Mouse (Mus musculus): ENCODE results near the gene Rhot2.
"Not testable (repeated sequence)": the region's sequence is repeated elsewhere in the genome, so short reads cannot be mapped to it uniquely, and the experiment has no call there.

Rhot2 gene

DNA sequence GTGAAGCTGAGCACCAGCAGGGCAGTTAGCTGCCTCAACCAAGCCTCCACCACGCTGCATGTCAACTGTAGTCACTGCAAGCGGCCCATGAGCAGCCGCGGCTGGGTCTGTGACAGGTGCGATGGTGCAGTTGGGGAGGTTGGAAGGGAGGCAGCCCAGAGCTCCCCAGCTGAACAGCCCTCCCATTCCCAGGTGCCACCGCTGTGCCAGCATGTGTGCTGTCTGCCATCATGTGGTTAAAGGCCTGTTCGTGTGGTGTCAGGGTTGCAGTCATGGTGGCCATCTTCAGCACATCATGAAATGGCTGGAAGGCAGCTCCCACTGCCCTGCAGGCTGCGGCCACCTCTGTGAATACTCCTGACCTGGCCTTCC lies 16.4 kb downstream of the Rhot2 start:
- no peak for DNase-seq (ENCODE audit: low spot score)

DNA sequence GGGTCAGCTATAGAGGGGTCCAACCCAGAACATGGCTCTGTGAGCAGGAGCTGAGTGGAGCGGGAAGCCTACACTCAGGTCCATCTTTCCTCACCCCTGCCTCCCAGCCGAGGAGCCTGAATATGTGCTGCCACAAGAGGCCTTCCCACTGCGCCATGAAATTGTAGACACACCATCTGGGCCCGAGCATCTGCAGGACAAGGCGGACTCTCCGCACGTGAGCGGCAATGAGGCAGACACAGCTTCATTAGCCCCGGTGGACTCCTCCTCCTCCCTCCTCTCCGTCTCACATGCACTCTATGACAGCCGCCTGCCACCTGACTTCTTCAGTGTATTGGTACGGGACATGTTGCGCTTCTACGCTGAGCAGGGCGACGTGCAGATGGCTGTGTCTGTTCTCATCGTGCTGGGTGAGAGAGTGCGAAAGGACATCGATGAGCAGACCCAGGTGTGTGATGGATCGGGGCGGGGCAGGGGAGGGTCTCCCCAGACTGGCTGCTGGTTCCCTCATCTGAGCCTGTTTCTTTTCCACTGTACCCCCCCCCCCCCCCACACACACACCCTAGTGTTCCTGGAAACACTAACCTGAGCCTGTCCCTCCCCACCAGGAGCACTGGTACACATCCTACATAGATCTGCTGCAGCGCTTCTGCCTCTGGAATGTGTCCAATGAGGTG lies 17.0 kb downstream of the Rhot2 start:
- DNase-seq (ENCODE audit: low spot score): no peak

DNA sequence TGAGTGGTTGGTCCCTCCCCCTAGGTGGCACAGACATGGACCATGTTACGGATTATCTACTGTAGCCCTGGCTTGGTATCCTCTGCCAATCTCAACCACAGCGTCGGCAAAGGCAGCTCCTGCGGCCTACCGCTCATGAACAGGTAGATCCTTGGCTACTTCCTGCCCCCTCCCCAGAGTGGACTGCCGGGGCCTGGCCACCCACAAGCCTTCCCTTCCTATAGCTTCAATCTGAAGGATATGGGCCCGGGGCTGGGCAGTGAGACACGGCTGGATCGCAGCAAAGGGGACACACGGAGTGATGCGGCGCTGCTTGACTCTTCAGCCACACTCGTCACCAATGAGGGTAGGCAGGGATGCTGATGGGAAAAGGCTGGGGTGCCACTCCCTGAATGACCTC lies 17.6 kb downstream of the Rhot2 start:
- no peak for DNase-seq (ENCODE audit: low spot score)

DNA sequence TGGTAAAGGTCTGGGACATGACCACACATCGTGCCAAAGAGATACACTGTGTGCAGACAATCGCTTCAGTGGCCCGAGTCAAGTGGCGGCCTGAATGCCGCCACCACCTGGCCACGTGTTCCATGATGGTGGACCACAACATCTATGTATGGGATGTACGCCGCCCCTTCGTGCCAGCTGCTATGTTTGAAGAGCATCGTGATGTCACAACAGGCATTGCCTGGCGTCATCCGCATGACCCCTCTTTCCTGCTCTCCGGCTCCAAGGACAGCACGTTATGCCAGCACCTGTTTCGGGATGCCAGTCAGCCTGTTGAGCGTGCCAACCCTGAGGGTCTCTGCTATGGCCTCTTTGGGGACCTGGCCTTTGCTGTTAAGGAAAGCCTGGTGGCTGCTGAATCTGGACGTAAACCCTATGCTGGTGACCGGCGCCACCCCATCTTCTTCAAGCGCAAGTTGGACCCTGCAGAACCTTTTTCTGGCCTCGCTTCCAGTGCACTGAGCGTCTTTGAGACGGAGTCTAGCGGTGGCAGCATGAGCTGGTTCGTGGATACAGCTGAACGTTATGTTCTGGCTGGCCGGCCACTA lies 18.6 kb downstream of the Rhot2 start:
- no peak for DNase-seq (ENCODE audit: low spot score)

DNA sequence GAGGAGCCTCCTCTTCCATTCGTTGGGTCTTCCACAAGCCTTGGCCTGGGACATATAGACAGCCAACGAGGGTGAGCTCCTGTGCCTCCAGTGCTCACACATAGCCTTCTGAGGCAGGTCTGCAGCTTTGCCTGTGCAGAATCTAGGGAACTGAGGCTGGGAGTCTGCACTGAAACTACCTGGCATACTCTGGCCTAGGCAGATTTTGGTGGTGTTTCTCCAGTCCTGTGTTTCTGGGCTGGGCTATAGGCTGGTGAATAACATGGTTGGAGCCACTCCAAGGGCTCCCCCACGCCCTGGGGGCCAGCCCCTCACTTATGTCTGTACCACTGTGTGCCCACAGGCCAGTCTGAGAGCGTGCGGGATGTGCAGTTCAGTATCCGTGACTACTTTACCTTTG lies 19.3 kb downstream of the Rhot2 start:
- no peak for DNase-seq (ENCODE audit: low spot score)

DNA sequence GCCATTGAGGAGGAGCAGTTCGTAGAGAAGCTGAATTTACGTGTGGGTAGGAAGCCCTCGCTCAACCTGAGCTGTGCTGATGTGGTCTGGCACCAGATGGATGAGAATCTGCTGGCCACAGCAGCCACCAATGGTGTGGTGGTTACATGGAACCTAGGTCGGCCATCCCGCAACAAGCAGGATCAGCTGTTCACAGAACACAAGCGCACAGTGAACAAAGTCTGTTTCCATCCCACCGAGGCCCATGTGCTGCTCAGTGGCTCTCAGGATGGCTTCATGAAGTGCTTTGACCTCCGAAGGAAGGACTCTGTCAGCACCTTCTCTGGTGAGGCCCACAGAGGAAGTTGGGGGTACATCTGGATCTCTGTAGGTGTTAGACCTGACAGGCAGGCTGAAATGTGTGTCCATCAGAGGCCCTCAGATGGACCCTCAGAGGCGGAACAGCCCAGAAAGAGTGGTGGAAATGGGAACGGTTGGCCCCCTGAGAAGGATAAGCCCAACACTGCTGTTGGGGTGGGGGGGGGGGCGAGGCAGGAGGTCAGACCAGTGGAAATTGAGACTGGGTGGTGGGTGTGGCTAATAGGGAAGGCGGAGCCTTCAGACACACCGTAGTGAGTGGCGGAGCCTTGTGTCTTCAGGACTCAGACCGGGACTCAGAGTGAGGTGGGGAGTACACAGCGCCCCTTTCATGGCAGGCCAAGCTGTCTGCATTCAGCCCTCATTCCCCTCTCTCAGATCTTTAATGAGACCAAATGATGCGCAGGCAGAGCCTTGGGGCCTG lies 20.1 kb downstream of the Rhot2 start:
- no peak for DNase-seq (ENCODE audit: low spot score)

DNA sequence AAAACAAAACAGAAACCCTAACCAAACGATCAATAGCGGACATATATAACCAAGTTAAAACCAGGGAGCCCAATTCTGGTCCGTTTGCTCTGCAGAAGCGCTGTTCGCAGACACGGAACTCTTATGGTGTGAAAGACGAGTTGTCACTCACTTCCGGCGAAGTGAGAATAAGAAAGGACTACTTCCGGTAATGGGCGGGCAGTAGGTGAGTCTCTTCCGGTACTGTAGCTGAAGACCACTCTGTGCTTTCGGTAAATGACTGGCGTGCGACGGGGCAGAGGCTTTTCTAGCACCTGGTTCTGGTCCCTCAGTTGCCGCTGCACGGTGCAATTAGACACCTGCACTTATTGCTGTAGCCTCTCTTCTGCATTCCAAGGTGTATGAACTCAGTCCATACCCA lies 21.2 kb downstream of the Rhot2 start, which contains the start of gene Wdr24:
TSS of gene Wdr24 (plus strand) at position 176 of the 400 bp plus-strand sequence.
- peak; percentile 76 for DNase-seq (ENCODE audit: low spot score)

DNA sequence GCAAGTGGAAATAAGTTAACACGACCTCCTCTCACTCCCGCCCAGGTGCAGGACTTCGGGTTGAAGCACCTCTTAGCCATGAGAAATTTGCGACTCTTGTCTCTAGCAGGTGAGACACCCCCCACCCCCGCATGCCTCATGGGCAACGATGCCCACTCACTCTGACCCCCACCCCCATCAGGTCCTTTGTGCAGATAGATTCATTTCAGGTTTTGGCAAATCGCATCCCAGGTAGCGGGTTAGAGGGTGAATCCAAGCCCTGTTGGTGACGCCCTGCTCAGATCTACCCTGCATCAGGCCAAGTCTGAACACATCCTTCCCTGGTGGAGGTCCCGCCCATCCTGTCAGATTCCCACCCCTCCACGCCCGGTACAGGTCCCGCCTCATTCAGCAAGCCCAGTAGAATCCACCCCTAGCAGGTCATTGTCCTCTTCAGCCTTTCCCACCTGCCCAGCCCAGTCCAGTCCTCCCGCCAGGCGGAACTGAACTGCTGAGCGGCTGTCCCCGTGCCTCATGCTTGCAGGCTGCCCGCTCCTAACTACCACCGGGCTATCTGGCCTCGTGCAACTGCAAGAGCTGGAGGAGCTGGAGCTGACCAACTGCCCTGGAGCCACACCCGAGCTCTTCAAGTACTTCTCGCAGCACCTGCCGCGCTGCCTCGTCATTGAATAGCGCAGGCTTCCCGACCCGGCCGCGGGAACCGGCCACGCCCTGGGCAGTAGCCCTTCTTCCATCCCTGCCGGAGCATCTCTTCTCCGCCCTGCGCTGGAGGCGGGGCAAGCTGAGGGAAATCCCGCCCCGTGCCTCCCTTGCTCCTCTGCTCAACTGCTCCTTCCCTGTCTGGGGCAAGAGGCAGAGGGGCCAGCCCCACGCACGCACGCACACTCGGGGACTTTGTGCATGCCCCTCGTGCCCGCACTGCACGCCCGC lies 25.5 kb downstream of the Rhot2 start:
- no peak for DNase-seq (ENCODE audit: low spot score)

DNA sequence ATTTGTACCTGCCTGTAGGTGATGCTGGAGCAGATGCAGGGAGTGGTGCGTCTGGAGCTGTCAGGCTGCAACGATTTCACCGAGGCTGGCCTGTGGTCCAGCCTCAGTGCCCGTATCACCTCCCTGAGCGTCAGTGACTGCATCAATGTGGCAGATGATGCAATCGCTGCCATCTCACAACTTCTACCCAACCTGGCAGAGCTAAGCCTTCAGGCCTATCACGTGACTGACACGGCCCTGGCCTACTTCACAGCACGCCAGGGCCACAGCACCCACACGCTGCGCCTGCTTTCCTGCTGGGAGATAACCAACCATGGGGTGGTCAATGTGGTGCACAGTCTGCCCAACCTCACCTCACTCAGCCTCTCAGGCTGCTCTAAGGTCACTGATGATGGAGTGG lies 27.0 kb downstream of the Rhot2 start:
- no peak for DNase-seq (ENCODE audit: low spot score)

DNA sequence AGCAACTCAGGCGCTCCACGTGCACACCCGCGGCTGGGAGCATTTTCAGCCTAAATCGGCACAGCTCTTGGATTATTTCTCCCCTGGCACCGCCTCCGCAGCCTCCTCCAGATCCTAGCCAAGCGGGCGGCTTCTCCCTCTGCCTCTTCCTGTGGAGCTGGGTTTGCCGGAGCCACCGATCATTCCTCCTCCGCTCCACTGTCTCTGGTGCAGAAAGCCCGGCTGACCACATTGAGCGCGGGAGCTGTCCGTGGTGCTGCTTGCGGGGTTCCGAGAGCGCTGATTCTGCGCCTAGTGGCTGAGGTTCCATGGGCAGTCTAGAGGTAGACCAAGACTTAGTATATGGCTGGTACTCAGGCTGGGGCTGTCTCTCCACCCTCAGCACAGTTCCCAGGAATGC lies 31.2 kb downstream of the Rhot2 start:
- DNase-seq (ENCODE audit: low spot score): peak; percentile 87

DNA sequence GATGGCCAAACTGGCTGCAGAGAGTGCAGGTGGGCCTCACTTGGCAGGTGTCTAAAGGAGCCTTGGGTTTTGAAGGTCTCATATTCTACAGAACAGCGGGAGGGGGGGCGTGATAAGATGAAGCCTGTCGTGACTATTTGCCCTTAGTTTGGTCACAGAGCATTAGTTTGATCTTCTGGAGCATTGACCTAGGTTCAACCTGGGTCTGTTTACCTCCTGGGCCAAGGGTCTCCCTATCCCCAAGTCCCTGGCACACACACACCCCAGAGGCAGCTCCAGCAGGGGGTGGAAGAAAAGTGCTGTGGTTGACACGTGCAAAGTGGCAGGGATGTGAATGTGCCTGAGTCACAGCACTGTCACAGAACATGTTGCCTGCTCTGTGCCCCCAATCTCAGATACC lies 33.8 kb downstream of the Rhot2 start:
- no peak for DNase-seq (ENCODE audit: low spot score)

DNA sequence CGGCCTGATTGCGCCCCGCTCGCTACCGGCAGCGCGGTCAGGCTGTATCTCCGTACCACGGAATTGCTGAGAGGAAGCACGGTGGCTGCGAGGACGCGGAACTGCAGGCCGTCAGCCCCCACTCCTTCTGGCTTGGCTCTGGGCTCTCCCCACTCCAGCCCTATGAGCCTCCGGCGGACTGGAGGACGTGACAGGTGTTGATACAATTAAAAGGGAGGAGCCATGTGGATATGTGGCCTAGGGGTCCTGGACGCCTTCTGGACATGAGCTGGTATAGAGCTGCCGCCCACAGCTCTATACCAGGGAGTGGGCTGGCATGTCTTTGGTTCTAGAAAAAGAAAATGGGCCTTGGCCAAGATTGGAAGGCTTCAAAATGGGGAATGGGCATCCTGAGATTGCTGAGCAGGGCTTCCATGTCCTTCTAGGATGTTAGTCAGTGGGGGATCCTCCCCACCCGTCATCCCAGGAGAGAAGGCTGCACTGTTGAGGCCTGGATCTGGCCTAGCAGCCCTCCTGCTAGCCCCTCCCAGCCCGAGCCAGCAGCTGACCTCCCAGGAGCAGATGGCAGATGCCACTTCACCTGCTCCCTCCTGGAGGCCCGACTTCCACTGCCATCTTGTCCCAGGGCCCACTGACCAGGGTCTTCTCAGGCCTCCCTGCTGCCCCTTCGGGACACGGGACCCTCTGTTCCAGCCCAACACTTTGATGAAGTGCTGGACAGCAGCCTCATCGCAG lies 34.9 kb downstream of the Rhot2 start:
- no peak for DNase-seq (ENCODE audit: low spot score)

DNA sequence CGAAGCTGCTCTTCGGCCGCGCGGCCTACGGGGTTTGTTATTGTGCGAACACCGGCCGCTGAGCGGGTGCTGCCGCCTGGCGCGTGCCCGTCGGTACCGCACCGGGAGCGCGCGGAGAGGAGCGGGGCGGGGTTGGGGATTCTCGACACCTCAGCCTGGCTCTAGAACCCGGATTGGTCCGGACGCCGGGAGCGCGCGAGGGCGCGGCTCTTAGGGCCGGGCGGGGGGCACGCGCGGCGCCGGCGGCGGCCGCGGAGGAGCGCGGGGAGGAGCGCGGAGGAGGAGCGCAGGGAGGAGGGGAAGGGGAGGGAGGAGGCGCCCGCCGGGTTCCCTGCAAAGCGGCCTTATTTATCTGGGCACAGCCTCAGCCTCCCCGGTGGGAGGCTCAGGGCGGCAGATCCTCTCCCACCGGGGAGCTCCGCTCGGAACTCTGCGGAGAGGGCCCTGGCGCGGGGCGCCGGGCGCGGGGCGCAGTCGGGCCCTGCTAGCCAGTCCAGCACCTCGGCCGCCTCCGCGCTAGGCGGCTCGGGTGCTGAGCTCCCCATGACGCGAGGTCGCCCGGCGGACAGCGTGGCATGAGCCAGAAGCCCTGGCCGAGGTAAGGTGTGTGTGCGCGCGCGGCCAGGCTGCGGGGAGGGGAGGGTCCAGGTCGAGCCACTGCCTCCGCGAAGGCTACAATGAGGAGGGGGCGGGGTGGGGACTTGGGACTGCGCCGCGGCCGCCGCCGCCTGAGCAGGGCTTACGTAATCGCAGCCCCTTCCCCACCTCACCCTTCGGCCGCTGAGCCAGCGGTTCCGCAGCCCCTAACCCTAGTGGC lies 35.7 kb downstream of the Rhot2 start, which contains the start of gene Fbxl16:
TSS of gene Fbxl16 (plus strand) at position 297 of the 817 bp plus-strand sequence.
- DNase-seq (ENCODE audit: low spot score): peak; percentile 70

DNA sequence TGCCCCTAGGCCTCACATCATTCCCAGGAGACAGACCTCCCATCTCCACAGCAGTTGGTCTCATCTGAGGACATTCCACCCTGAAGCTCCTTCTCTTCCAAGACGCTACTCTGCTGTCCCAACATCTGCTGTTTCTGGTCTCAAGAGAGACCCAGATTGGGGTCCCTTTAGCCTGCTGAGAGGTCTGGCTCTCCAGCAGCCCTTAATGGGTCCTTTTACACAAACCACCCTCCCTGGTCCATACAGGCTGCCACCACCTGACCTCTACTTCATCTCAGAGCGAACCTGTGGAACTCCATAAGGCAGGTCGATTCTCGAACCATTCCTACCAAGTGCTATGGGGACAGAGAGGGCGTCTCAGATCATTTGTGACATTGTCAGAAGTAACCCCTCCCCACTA lies 36.6 kb downstream of the Rhot2 start:
- DNase-seq (ENCODE audit: low spot score): no peak

DNA sequence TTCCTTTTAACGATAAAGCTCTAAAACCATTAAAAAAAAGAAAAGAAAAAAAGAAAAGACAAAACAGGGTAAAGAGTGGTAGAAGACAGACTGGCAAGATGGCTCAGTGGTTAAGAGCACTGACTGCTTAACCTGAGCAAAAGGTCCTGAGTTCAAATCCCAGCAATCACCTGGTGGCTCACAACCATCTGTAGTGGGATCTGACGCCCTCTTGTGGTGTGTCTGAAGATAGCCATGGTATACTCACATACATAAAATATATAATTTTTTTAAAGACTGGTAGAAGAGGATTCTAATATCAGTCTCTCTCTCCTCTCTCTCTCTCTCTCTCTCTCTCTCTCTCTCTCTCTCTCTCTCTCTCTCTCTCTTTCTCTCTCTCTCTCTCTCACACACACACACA lies 37.2 kb downstream of the Rhot2 start:
- not testable (repeated sequence) for DNase-seq (ENCODE audit: low spot score)

DNA sequence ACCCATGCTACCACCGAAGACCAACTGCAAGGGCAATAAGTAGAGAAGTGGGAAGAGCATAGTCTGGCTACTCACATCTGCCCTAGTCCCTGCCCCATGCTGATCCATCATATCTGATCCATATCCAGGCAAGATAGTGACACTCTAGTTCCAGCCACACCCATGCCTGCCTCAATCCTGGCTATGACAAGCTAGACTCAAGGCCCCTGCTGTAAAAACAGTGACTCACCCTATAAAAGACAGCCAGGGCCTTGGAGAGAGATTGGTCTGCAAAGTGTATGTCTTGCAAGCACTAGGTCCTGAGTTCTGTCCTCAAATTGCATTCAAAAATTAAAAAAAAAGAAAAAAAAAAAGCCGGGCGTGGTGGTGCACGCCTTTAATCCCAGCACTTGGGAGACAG lies 38.1 kb downstream of the Rhot2 start:
- no peak for DNase-seq (ENCODE audit: low spot score)

DNA sequence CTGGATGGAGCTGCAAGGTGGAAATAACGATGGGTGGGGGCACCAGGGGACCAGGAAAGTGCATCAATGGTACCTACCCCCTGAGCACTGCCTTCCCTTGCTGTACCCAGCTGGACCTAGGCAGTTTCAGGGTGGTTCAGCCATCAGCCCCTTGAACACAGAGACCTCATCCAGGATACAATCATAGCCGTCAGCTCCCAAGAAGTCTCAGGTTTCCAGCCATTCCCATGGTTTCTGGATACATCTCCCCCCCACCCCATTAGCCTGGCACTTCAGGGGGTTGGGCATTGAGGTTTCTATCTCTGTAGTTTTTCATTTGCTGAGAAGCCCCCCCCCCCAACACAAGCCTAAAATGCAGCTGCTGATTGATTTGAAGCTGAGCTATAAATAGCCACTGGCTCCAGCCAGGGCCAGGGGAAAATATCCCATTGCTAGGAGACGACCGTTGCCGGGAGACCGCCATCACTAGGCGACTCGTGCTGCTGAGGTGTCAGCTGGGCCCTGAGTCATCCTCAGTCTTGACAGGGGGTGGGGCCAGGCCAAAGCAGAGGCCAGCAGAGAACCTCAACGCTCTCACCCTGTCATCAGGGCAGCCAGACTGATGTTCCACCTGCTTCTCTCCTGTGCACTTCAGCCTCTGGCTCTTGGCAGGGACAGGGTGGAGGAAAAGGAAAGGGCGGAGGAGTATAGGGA lies 41.7 kb downstream of the Rhot2 start:
- no peak for DNase-seq (ENCODE audit: low spot score)

DNA sequence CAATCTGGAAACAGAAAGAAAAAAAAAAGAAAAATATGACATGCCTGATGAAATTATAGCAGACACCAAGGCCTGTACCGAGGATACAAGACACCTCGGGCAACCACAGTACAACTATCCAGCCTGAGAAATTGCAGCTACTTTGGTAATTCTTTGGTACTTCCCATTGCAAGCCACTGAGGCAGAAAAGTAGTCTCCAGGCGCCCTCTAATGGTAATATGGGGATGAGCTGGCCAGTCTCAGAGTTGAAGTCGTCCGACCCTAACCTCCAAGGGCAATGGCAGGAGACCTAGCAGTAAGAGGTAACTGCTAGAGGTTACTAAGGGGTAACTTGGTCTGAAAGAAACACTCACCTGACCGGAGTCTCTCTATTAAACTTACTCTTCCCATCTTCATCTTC lies 43.6 kb downstream of the Rhot2 start:
- DNase-seq (ENCODE audit: low spot score): peak; percentile 62

DNA sequence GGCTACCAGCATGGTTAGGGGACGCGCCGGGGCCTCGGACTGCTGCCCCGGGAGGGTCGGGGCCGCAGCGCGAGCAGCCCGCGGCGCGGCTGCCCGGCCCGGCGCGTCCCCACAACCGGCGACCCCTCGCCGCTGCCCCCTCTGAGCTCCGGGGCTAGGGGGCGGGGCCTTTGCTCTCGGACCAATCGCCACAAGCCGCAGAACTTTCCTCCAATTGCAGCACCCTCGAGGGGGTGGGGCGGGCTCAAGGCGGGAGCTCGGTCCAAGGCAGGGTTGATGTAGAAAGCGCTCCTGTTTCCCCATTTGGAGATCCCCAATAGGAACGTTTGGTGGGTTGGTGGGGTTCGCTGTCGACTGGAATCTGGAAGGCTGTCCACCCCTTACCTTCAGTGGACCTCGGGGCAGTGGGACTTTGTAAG lies 47.7 kb downstream of the Rhot2 start, which contains the start of gene Metrn:
TSS of gene Metrn (minus strand) at position 186 of the 419 bp plus-strand sequence.
- peak; percentile 85 for DNase-seq (ENCODE audit: low spot score)

Data from urinary bladder, postnatal 14 days (tissue).